Mouse (Mus musculus) kidney, embryonic 16.5 days (tissue): ENCODE data around the gene Lrrc75b. TPM values are rescaled to one million over a fixed set of nuclear protein-coding genes. Genes with fewer than 3 reads are reported as not detected.

Source experiments
- ATAC-seq: fragments of 200-750 bp; cut with Nextera tagmentation; 2 replicates; pipeline ENCODE4 v1.8.0; 2017; ENCODE audit warnings: moderate TSS enrichment; ENCODE audit not compliant: low FRiP score, low TSS enrichment
- H3K27ac ChIP-seq: fragments of 300-500 bp; sonication (generic); 2 replicates; pipeline ENCODE4 v1.5.1; 2014; ENCODE audit warnings: low read length
- H3K27me3 ChIP-seq: fragments of 300-500 bp; sonication (generic); 2 replicates; pipeline ENCODE4 v1.6.1; 2014; ENCODE audit warnings: low read length, control low read depth, mixed read lengths; ENCODE audit not compliant: insufficient read depth
- H3K36me3 ChIP-seq: fragments of 300-500 bp; sonication (generic); 2 replicates; pipeline ENCODE4 v1.6.1; 2014; ENCODE audit warnings: low read length, control low read depth, mixed read lengths; ENCODE audit not compliant: insufficient read depth
- H3K4me1 ChIP-seq: fragments of 300-500 bp; sonication (generic); 2 replicates; pipeline ENCODE4 v1.6.1; 2014; ENCODE audit warnings: low read length, control low read depth, mixed read lengths; ENCODE audit not compliant: insufficient read depth
- H3K4me2 ChIP-seq: fragments of 300-500 bp; sonication (generic); replicated peaks from 2 replicates; pipeline ENCODE4 v1.6.1; 2014; ENCODE audit warnings: low read depth, low read length
- H3K4me3 ChIP-seq: fragments of 300-500 bp; sonication (generic); 2 replicates; pipeline ENCODE4 v1.5.1; 2014; ENCODE audit warnings: mild to moderate bottlenecking, low read length
- H3K9ac ChIP-seq: fragments of 300-500 bp; sonication (generic); replicated peaks from 2 replicates; pipeline ENCODE4 v1.6.1; 2014; ENCODE audit warnings: low read length
- H3K9me3 ChIP-seq: fragments of 300-500 bp; sonication (generic); 2 replicates; pipeline ENCODE4 v1.6.1; 2016; ENCODE audit warnings: low read length, control low read depth
- WGBS: fragments of 180-500 bp; shearing (Covaris S2); extraction: QIAGEN DNeasy Blood & Tissue Kit; methylation state at CpG from one replicate; pipeline ENCODE4 v1.1.7; 2014; 5-methylcytosine and 5-hydroxymethylcytosine counted together
- polyA plus RNA-seq: library from polyadenylated mRNA; unstranded; fragments of >200 nt; fragmentation: Nextera tagmentation; extraction: Ambion mirVana; gene quantifications from 2 replicates; pipeline ENCODE4 v1.2.1, GENCODE M21; 2015

Lrrc75b gene
- polyA plus RNA-seq = 3.3 and 3.8 TPM in 2 replicates

DNA sequence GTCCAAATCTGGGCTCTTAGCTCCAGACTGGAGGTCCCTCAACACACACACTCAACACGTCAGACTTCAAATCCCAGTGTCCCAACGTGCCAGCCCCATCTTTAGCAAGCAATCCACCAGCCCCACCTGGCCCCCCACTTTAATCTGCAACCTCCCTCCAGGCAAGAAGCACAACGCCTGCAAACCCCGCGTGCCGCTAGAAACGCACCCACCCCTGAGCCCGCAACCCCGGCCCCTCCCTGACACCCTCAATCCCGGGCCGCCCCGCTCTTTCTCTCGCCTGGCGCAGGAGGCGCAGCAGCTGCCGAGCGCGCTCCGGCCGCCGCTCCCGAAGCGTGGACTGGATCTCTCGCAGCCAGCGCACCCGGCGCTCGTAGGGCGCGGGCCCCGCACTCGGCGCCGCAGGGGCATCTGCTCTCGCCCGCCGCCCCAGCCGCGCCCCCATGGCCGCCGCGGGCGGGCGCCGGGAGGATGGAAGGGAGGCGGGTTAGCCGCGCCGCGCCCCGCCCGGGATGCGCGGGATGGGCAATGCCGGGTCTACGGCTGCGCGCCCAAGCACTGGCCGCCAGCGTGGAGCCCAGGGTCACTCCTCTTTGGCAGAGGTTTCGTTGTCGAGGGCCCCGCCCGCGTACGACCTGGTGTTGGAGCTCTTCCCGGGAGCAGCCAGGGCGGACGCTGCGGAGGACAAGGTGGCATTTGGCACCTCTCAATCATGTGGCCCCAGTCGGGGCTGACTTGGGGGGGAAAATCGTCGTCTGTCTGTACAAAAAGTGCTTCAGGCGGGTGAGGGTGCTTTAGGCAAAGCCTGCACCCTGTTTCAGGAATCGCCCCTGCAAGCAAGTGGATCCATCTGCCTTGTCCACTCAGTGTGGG is at the start of gene Lrrc75b:
Gene Lrrc75b (minus strand): TSS at position 655 of the 873 bp plus-strand sequence.
- Histone ChIP-seq H3K27me3 (peaks cover 24% of the 10 kb centered on the region), H3K27ac (0 out of 2 replicates have a peak within 1 kb of the TSS, but pooled peaks have one; percentile 7), H3K9ac (peak within 1 kb of the TSS; percentile 85), H3K4me1 (peaks cover 44% of the 10 kb centered on the region), H3K4me2 (peak within 1 kb of the TSS; percentile 99), H3K4me3 (peak within 1 kb of the TSS; percentile 59), H3K36me3 (no peaks in the 10 kb centered on the region), H3K9me3 (no peaks in the 10 kb centered on the region)
- peak; percentile 24; the same call in 1 of the 2 replicates for ATAC-seq
- WGBS = under 1% methylated on average over 66 of the region's 75 CpGs

DNA sequence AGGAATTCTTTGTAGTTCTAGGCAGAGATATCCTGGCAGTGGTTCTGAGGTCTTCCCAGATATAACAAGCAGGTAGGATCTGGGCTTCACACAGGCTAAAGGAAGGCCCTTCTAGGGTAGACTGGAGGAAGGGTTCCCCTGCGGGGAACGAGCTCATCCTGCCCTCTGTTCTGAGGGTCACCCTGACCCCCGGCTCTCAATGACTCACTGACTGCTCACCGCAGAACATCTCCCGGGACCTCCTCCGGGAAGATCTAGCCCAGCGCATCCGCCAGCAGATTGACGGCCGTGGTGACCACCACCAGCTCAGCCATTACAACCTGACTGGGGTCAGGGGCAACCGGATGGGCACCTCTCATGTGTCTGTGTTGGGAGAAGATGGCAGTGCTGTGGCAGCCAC is 48.8 kb upstream of the Lrrc75b start:
- no peak overlapping the region for H3K4me2 ChIP-seq
- no peaks in the 10 kb centered on the region for H3K4me1 ChIP-seq
- ATAC-seq = no peak
- no peaks in the 10 kb centered on the region for H3K27me3 ChIP-seq
- 80% methylated on average over 11 of the region's 11 CpGs for WGBS
- no peak overlapping the region for H3K27ac ChIP-seq
- no peaks in the 10 kb centered on the region for H3K9me3 ChIP-seq
- H3K36me3 ChIP-seq = no peaks in the 10 kb centered on the region
- H3K4me3 ChIP-seq = no peak overlapping the region
- H3K9ac ChIP-seq = no peak overlapping the region

DNA sequence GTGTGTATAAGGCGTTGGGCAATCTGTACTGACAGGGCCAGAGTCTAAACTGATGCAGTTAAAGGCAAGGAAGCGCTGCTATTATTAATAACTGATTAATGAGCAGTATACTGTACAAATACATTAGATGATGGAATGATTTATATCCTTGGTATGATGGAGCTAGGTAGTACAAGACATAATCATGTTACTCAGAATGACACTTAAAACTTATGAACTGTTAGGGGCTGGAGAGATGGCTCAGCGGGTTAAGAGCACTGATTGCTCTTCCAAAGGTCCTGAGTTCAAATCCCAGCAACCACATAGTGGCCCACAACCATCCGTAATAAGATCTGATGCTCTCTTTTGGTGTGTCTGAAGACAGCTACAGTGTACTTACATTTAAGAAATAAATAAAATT is 47.1 kb upstream of the Lrrc75b start:
- H3K9ac ChIP-seq = no peak overlapping the region
- H3K27ac ChIP-seq = no peak overlapping the region
- H3K27me3 ChIP-seq = no peaks in the 10 kb centered on the region
- H3K9me3 ChIP-seq = no peaks in the 10 kb centered on the region
- WGBS = 89% methylated on average over 4 of the region's 4 CpGs
- H3K4me1 ChIP-seq = no peaks in the 10 kb centered on the region
- no peak overlapping the region for H3K4me3 ChIP-seq
- H3K4me2 ChIP-seq = no peak overlapping the region
- H3K36me3 ChIP-seq = no peaks in the 10 kb centered on the region
- no peak for ATAC-seq

DNA sequence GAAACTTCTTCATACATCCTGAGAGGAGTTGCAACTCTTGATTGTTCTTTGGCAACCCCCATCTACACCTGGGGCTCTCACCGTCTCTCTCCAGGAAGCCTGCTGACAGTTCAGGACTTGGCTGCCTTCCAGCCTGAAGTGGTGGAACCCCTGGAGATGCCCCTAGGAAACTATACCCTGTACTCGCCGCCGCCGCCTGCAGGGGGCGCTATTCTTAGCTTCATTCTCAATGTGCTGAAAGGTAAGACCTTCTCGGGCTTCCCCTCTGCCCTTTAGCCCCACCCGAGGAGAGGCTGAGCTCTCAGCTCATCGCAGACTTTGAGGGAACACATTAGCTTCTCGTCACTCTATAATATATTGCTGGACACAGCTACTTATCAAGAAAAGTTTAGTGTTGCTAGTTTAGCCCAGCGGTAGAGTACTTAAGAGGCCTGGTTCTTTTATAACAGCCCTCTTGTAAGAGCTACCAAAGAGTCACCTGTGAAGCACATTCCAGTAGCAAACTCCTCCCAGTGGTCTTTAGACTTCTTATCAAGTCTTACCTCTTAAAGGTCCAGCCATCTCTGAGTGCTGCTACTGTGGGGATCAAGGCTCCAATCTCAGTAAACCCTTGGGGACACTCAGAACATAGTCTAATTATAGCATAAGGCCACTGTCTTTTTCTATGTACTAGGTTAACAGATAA is 45.2 kb upstream of the Lrrc75b start:
- ATAC-seq = no peak
- Histone ChIP-seq H3K4me3 (no peak overlapping the region), H3K27me3 (no peaks in the 10 kb centered on the region), H3K4me2 (no peak overlapping the region), H3K9me3 (no peaks in the 10 kb centered on the region), H3K36me3 (no peaks in the 10 kb centered on the region), H3K4me1 (no peaks in the 10 kb centered on the region), H3K27ac (no peak overlapping the region), H3K9ac (no peak overlapping the region)
- 37% methylated on average over 11 of the region's 11 CpGs for WGBS

DNA sequence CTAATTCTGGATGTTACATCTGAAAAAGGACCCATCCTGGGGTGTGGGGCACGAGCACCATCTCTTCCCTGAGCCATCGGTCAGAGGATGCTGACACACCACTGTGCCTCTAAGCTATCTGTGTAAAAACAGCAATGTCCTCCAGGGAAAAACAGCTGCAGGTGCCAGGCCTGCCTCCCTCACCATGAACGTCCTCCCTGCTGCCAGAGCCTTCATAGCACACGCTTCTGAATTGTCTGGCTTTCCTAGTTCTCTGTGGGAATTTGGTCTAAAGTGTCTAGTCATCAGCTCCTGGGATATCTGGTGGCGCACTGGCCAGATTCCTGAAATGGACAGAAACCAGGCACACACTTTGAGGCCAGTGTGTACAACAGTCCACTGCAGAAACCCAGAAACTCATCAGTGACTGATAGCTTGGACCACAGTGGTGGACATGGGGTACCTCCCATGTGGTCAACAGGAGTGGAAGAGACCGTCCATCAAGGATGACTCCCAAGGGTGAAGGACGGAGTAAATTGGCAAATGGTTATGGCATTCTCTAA is 40.1 kb upstream of the Lrrc75b start:
- Histone ChIP-seq H3K9ac (no peak overlapping the region), H3K27ac (no peak overlapping the region), H3K4me2 (no peak overlapping the region), H3K4me3 (no peak overlapping the region), H3K9me3 (peaks cover 5% of the 10 kb centered on the region), H3K27me3 (no peaks in the 10 kb centered on the region), H3K36me3 (no peaks in the 10 kb centered on the region), H3K4me1 (0 out of 2 replicates have a peak, but pooled peaks cover 3% of the 10 kb centered on the region)
- no peak for ATAC-seq
- 89% methylated on average over 7 of the region's 7 CpGs for WGBS

DNA sequence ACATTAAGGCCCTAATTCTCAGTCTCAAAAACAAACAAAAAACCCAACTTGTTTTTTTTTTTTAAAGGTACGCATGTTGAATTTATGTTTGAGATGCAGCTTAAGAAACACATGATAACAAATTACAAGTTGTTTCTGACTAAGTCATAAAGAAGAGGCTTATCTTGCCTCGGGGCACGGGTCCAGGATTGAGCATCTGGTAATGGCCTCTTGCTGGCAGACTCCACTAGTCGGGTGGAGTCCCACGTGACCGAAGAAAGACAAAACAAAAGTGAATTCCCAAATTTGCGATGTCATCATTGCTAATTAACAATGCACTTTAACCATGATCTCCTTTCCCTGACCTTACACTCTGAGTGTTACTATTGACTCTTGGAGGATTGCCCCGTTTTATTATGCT is 35.9 kb upstream of the Lrrc75b start:
- WGBS = 71% methylated on average over 8 of the region's 8 CpGs
- no peak for ATAC-seq
- Histone ChIP-seq H3K4me1 (peaks cover 14% of the 10 kb centered on the region; the same call in 1 of the 2 replicates), H3K4me3 (no peak overlapping the region), H3K4me2 (no peak overlapping the region), H3K36me3 (no peaks in the 10 kb centered on the region), H3K27me3 (no peaks in the 10 kb centered on the region), H3K27ac (no peak overlapping the region), H3K9me3 (peaks cover 5% of the 10 kb centered on the region), H3K9ac (no peak overlapping the region)

DNA sequence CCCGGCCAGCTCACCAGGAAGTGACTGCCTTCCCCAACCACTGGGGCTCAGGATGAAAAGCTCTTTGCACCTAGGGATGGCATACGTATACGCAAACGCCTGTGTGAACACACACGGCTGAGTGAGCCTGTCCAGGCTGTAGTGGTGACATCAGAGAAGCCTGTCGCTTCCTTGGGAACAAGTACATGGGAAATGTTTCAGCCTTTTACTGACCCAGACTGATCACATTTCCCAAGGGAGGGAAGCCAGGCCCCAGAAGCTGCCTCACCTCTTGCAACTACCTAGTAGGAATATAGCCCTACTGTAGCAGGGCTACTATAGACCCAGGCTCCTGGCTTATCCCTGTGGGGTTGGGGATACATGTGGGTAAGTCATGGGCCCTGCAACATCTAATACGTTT is 32.5 kb upstream of the Lrrc75b start:
- Histone ChIP-seq H3K9me3 (peaks cover 2% of the 10 kb centered on the region; the same call in 1 of the 2 replicates), H3K27me3 (no peaks in the 10 kb centered on the region), H3K36me3 (no peaks in the 10 kb centered on the region), H3K4me2 (no peak overlapping the region), H3K4me1 (peaks cover 42% of the 10 kb centered on the region), H3K4me3 (no peak overlapping the region), H3K9ac (no peak overlapping the region), H3K27ac (no peak overlapping the region)
- 58% methylated on average over 7 of the region's 7 CpGs for WGBS
- no peak for ATAC-seq

DNA sequence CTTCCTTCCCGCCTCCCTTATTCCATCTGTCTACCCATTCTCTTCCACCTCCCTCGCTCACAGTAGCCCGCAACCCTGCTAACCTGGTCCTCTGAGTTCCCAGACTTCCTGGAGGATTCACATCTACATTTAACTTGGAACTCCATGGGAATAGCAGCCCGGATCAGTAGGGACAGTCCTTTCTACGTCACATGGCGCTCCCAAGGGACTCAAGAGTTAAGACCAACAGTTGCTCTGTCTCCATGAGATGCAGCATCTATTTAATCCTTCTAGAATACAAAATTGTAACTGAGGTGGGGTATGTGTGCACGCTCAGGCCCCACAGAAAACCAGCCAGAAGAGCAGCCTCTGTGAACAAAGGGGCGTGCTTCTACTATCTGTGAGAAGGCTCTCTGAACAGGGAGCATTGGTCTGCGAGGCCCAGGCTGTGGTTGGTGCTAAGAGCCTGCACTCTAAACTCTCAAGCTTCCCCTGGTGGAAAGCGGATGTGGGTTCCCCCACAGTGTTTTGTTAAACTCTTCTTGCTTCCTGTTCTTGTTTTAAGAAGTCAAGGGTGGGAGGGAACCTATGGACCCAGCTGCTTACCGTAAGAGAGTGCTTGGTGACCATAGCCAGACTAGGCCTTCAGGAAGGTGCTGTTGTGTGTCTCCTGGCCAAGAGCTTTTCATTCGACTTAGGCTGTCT is 31.2 kb upstream of the Lrrc75b start:
- no peaks in the 10 kb centered on the region for H3K36me3 ChIP-seq
- H3K27me3 ChIP-seq = no peaks in the 10 kb centered on the region
- WGBS = 62% methylated on average over 12 of the region's 12 CpGs
- H3K9me3 ChIP-seq = no peaks in the 10 kb centered on the region
- peak overlapping the region; percentile 68 for H3K27ac ChIP-seq
- 0 out of 2 replicates have a peak overlapping the region, but pooled peaks have one; percentile 43 for H3K4me2 ChIP-seq
- no peak overlapping the region for H3K9ac ChIP-seq
- ATAC-seq = 0 out of 2 replicates have a peak, but pooled peaks have one; percentile 12
- peaks cover 46% of the 10 kb centered on the region for H3K4me1 ChIP-seq
- no peak overlapping the region for H3K4me3 ChIP-seq

DNA sequence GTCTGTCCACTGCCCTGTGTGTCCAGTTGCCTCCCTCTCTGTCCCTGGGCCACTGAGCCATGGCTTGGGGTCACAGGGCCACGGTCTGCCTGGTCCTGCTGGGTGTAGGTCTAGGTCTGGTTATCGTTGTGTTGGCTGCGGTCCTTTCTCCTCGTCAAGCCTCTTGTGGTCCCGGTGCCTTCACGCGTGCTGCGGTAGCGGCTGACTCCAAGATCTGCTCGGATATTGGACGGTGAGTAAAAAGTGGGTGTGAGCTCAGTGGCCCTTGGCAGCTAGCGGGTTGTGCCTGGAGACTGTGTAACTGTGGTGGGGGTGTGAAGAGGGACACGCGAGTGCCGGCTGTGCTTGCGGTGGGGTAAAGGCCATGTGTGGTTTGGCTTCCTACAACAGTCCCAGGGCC is 29.5 kb upstream of the Lrrc75b start:
- H3K9me3 ChIP-seq = no peaks in the 10 kb centered on the region
- peak overlapping the region; percentile 43 for H3K4me2 ChIP-seq
- 31% methylated on average over 16 of the region's 16 CpGs for WGBS
- H3K27ac ChIP-seq = peak overlapping the region; percentile 84
- H3K4me3 ChIP-seq = peak overlapping the region; percentile 26
- H3K36me3 ChIP-seq = no peaks in the 10 kb centered on the region
- peaks cover 48% of the 10 kb centered on the region for H3K4me1 ChIP-seq
- no peaks in the 10 kb centered on the region for H3K27me3 ChIP-seq
- H3K9ac ChIP-seq = peak overlapping the region; percentile 22
- peak; percentile 28 for ATAC-seq
